Mouse (Mus musculus) intestine, embryonic 16.5 days (tissue): Measurements from ENCODE around the gene Tbc1d5. TPM values are rescaled to one million over a fixed set of nuclear protein-coding genes. Genes with fewer than 3 reads are reported as not detected.
A peak's percentile ranks its signal among the peaks of the same experiment; 100 is the strongest.

Source experiments
- ATAC-seq: fragments of 200-750 bp; cut with Nextera tagmentation; 2 replicates; pipeline ENCODE4 v1.8.0; 2017; ENCODE audit warnings: moderate TSS enrichment, moderate library complexity
- H3K27ac ChIP-seq: fragments of 300-500 bp; sonication (generic); 2 replicates; pipeline ENCODE4 v1.5.1; 2014; ENCODE audit warnings: mild to moderate bottlenecking, low read length
- H3K27me3 ChIP-seq: fragments of 300-500 bp; sonication (generic); replicated peaks from 2 replicates; pipeline ENCODE4 v1.6.1; 2014; ENCODE audit warnings: low read length, control low read depth, mixed read lengths; ENCODE audit not compliant: control insufficient read depth, insufficient read depth
- H3K36me3 ChIP-seq: fragments of 300-500 bp; sonication (generic); 2 replicates; pipeline ENCODE4 v1.6.1; 2014; ENCODE audit warnings: low read length, control low read depth; ENCODE audit not compliant: control insufficient read depth, insufficient read depth
- H3K4me1 ChIP-seq: fragments of 300-500 bp; sonication (generic); 2 replicates; pipeline ENCODE4 v1.6.1; 2014; ENCODE audit warnings: low read length, control low read depth, mixed read lengths; ENCODE audit not compliant: control insufficient read depth, insufficient read depth
- H3K4me2 ChIP-seq: fragments of 300-500 bp; sonication (generic); 2 replicates; pipeline ENCODE4 v1.6.1; 2014; ENCODE audit warnings: low read depth, low read length, control low read depth
- H3K4me3 ChIP-seq: fragments of 300-500 bp; sonication (generic); 2 replicates; pipeline ENCODE4 v1.5.1; 2014; ENCODE audit warnings: mild to moderate bottlenecking, low read length
- H3K9ac ChIP-seq: fragments of 300-500 bp; sonication (generic); 2 replicates; pipeline ENCODE4 v1.6.1; 2014; ENCODE audit warnings: low read depth, low read length
- H3K9me3 ChIP-seq: fragments of 300-500 bp; sonication (generic); 2 replicates; pipeline ENCODE4 v1.6.1; 2016; ENCODE audit warnings: low read length, control low read depth; ENCODE audit not compliant: control insufficient read depth
- WGBS: fragments of 180-500 bp; shearing (Covaris S2); extraction: QIAGEN DNeasy Blood & Tissue Kit; methylation state at CpG from one replicate; pipeline ENCODE4 v1.1.7; 2014; 5-methylcytosine and 5-hydroxymethylcytosine counted together
- polyA plus RNA-seq: library from polyadenylated mRNA; unstranded; fragments of >200 nt; fragmentation: Nextera tagmentation; extraction: Ambion mirVana; gene quantifications from 2 replicates; pipeline ENCODE4 v1.2.1, GENCODE M21; 2015

Tbc1d5 gene
- polyA plus RNA-seq, 1 experiment from 2014 or later = 10.2 TPM

- no peaks in the 10 kb centered on the region for H3K36me3 ChIP-seq
- WGBS = 79% methylated on average over 1 of the region's 1 CpGs
- no peaks in the 10 kb centered on the region for H3K9me3 ChIP-seq
- no peak overlapping the region for H3K27ac ChIP-seq
- H3K4me1 ChIP-seq = no peaks in the 10 kb centered on the region
- no peak overlapping the region for H3K9ac ChIP-seq
- H3K27me3 ChIP-seq = no peaks in the 10 kb centered on the region
- H3K4me2 ChIP-seq = no peak overlapping the region
- no peak overlapping the region for H3K4me3 ChIP-seq
- no peak for ATAC-seq
These were observed 12.2 kb upstream of the Tbc1d5 start for GRCm38 (mm10) chr17:51191381-51191780.

DNA sequence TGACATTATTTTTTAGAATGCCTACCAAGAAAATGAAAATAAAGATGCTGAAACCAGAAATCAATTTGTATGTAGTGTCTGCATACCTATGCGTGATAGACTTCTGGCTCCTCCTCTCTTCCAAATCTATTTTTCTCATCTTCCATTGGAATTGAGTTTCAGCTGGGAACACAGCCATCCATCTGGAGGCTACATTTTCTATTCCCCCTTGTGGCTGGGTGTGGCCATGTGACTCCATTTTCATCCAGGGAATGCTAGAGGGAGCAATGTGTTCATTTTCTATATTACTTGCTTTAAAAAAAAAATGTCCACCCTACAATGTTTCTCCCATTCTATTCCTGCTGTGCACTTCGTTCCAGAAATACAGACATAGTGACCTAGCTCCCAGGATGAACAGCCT lies 3.6 kb upstream of the Tbc1d5 start:
- 88% methylated on average over 2 of the region's 2 CpGs for WGBS
- Histone ChIP-seq H3K27me3 (no peaks in the 10 kb centered on the region), H3K27ac (no peak overlapping the region), H3K4me3 (no peak overlapping the region), H3K9me3 (no peaks in the 10 kb centered on the region), H3K4me1 (0 out of 2 replicates have a peak, but pooled peaks cover under 1% of the 10 kb centered on the region), H3K36me3 (no peaks in the 10 kb centered on the region), H3K4me2 (no peak overlapping the region), H3K9ac (no peak overlapping the region)
- no peak for ATAC-seq

GRCm38 (mm10) chr17:51178491-51179194 lies 509 bp downstream of the Tbc1d5 start:
- Histone ChIP-seq H3K4me3 (peak overlapping the region; percentile 81), H3K9me3 (no peaks in the 10 kb centered on the region)
- WGBS = under 1% methylated on average over 48 of the region's 59 CpGs

GRCm38 (mm10) chr17:51177923-51178322 lies 1.2 kb downstream of the Tbc1d5 start:
- no peaks in the 10 kb centered on the region for H3K36me3 ChIP-seq
- H3K4me3 ChIP-seq = peak overlapping the region; percentile 81
- H3K4me1 ChIP-seq = 0 out of 2 replicates have a peak, but pooled peaks cover 2% of the 10 kb centered on the region
- peak overlapping the region; percentile 99 for H3K27ac ChIP-seq
- no peak for ATAC-seq
- peak overlapping the region; percentile 99 for H3K9ac ChIP-seq
- H3K27me3 ChIP-seq = no peaks in the 10 kb centered on the region
- no peaks in the 10 kb centered on the region for H3K9me3 ChIP-seq
- peak overlapping the region; percentile 72 for H3K4me2 ChIP-seq
- WGBS = 42% methylated on average over 6 of the region's 6 CpGs

More at GRCm38 (mm10) chr17:51178491-51179194, 509 bp downstream of the Tbc1d5 start:
- H3K4me1 ChIP-seq = 0 out of 2 replicates have a peak, but pooled peaks cover 2% of the 10 kb centered on the region
- H3K27me3 ChIP-seq = no peaks in the 10 kb centered on the region
- peak overlapping the region; percentile 99 for H3K27ac ChIP-seq
- H3K36me3 ChIP-seq = no peaks in the 10 kb centered on the region
- ATAC-seq = peak; percentile 82
- H3K4me2 ChIP-seq = peak overlapping the region; percentile 72
- H3K9ac ChIP-seq = peak overlapping the region; percentile 99

GRCm38 (mm10) chr17:51172332-51172731 lies 6.8 kb downstream of the Tbc1d5 start:
- 77% methylated on average over 1 of the region's 1 CpGs for WGBS
- peak; percentile 64 for ATAC-seq
- Histone ChIP-seq H3K27me3 (no peaks in the 10 kb centered on the region), H3K36me3 (no peaks in the 10 kb centered on the region), H3K4me3 (no peak overlapping the region), H3K4me1 (no peaks in the 10 kb centered on the region), H3K9ac (no peak overlapping the region), H3K4me2 (no peak overlapping the region), H3K9me3 (no peaks in the 10 kb centered on the region), H3K27ac (peak overlapping the region; percentile 25; the same call in 1 of the 2 replicates)

DNA sequence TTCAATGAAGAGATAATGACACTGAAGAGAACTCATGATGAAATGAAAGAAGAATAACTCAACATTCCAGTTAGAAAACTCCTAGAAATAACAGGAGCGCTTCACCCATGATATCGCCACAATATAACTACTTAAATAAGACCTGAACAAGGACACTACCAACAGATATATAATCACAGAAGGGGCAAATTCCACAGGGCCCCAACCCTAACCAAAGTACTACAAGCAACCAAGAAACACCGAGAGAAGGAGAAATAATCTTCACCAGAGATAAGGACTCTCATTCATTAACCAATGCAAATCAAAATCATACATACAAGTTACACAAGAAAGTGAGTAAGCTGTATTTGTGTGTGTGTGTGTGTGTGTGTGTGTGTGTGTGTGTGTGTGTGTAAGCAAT lies 7.6 kb downstream of the Tbc1d5 start:
- ATAC-seq = peak; percentile 88
- WGBS = 75% methylated on average over 3 of the region's 3 CpGs
- Histone ChIP-seq H3K4me3 (no peak overlapping the region), H3K4me1 (no peaks in the 10 kb centered on the region), H3K4me2 (no peak overlapping the region), H3K9me3 (no peaks in the 10 kb centered on the region), H3K27me3 (no peaks in the 10 kb centered on the region), H3K9ac (no peak overlapping the region), H3K36me3 (no peaks in the 10 kb centered on the region), H3K27ac (no peak overlapping the region)

DNA sequence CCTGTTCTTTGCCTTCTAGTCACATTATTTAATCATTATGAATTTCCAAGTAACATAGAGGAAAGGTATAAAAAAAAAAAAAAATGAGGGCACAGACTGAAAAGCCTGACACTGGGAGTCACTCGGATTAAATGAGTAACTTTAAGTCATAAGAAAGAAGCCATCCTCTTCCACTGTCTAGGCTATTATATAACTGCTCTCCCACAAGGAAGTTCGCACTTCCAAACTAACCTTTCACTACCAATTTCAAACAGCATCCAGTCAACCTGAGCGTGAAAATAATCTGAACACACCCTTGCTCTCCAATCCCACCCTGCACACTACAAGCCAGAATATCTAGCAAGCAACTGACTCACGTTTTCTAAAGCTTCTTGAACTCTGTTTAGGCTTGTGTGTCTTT lies 9.2 kb downstream of the Tbc1d5 start:
- no peaks in the 10 kb centered on the region for H3K4me1 ChIP-seq
- WGBS = 80% methylated on average over 4 of the region's 4 CpGs

DNA sequence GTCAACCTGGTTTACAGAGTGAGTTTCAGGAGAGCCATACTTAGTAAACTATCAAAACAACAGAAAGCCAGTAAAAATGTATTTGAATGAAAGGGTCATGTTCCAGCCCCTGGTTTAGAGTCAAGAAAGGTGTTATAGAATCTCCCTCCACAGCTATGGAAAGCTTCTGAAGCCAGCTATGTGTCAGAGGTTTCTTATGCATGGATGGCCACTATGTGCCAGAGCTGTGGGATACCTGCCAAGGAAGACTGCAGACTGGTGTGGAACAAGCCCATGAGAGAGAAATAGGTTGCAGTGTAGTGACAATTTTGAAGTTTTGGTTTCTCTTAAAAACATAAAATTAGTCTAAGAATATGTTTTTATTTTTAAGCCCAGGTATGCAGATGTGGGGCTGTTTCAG lies 16.8 kb downstream of the Tbc1d5 start:
- H3K27ac ChIP-seq = no peak overlapping the region
- no peak overlapping the region for H3K4me2 ChIP-seq
- no peaks in the 10 kb centered on the region for H3K36me3 ChIP-seq
- ATAC-seq = no peak
- no peaks in the 10 kb centered on the region for H3K4me1 ChIP-seq
- no peaks in the 10 kb centered on the region for H3K27me3 ChIP-seq
- no peaks in the 10 kb centered on the region for H3K9me3 ChIP-seq
- no peak overlapping the region for H3K4me3 ChIP-seq
- no peak overlapping the region for H3K9ac ChIP-seq

More for the DNA sequence above, 9.2 kb downstream of the Tbc1d5 start:
- no peak for ATAC-seq
- no peaks in the 10 kb centered on the region for H3K27me3 ChIP-seq
- no peak overlapping the region for H3K4me3 ChIP-seq
- H3K9me3 ChIP-seq = no peaks in the 10 kb centered on the region
- H3K36me3 ChIP-seq = no peaks in the 10 kb centered on the region
- no peak overlapping the region for H3K9ac ChIP-seq
- H3K27ac ChIP-seq = no peak overlapping the region
- no peak overlapping the region for H3K4me2 ChIP-seq

GRCm38 (mm10) chr17:51159261-51159660 lies 19.9 kb downstream of the Tbc1d5 start:
- ATAC-seq = 0 out of 2 replicates have a peak, but pooled peaks have one; percentile 13
- WGBS = 93% methylated on average over 5 of the region's 5 CpGs

More at GRCm38 (mm10) chr17:51159261-51159660, 19.9 kb downstream of the Tbc1d5 start:
- Histone ChIP-seq H3K4me1 (no peaks in the 10 kb centered on the region), H3K4me2 (no peak overlapping the region), H3K4me3 (no peak overlapping the region), H3K9me3 (no peaks in the 10 kb centered on the region), H3K9ac (no peak overlapping the region), H3K36me3 (no peaks in the 10 kb centered on the region), H3K27me3 (no peaks in the 10 kb centered on the region), H3K27ac (no peak overlapping the region)
